Mouse (Mus musculus): Measurements from ENCODE around the gene Nbea.

DNA sequence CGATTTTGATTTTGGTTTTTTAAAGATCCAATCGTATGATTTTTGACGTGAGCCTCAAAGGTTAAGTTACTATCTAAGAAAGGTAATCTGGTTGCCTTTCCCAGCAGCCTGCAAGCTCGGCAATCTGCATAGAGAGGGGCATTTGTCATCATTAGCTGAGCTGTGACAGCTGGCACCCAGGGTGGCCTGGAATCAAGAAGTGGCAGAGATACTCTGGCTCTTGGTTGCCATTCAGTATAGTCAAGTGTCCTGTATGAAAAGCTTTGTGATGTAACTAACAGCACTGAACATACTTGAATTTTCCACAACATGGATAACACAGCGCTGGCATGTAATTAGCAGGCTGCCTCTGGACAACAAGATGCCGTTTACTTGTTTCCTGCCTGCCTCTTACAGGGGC lies 409.3 kb downstream of the Nbea start:
- TF ChIP-seq POU5F1 (IDR thresholded peaks at IDR 0.05; ENCODE audit: borderline replicate concordance, low read length) (no peak), CTCF (conservative IDR thresholded peaks at IDR 0.05; ENCODE audit: low read length) (no peak), NANOG (IDR thresholded peaks at IDR 0.05; ENCODE audit: borderline replicate concordance, low read length) (no peak)

Measured in E14TG2a.4 (cell line).